Mouse (Mus musculus) heart, postnatal 14 days (tissue): ENCODE measurements around the gene Thap12. TPM values are rescaled to one million over a fixed set of nuclear protein-coding genes. Genes with fewer than 3 reads are reported as not detected.

Experiments used
- DNase-seq, 2 experiments: peaks; one replicate each; pipeline ENCODE4 v3.0.0; 2021 to 2022
- intact Hi-C: fragments of 180-260 bp; cut with DNase I; formaldehyde crosslinking; loops from one replicate; pipeline ENCODE4 v1.15.1; 2025
- long read RNA-seq, 2 experiments: library from polyadenylated mRNA; stranded (forward); transcript quantifications; one replicate each; pipeline ENCODE4 v2.0.0; 2021
- total RNA-seq, 2 experiments: library from RNA; stranded (reverse); gene quantifications; 2 replicates each; pipeline ENCODE4 v1.2.3; 2021

The Thap12 gene
- 10 to 100 TPM; 60.5 to 70.9 TPM for total RNA-seq
- long read RNA-seq, experiment 1, transcript Thap12-201 (5 exons, 3,723 nt) = major isoform, 45 of 71 reads
- long read RNA-seq, experiment 1, transcript Thap12-202 (6 exons, 1,123 nt) = minor isoform, 17 of 71 reads
- long read RNA-seq, experiment 1, partial matches to known transcripts = 0 of 71 reads
- long read RNA-seq, experiment 1, other reads (novel, unspliced or antisense) = 5 of 71 reads
- long read RNA-seq, experiment 2, transcript Thap12-201 (5 exons, 3,723 nt) = major isoform, 43 of 72 reads
- long read RNA-seq, experiment 2, transcript Thap12-202 (6 exons, 1,123 nt) = minor isoform, 16 of 72 reads
- long read RNA-seq, experiment 2, partial matches to known transcripts = 10 of 72 reads
- long read RNA-seq, experiment 2, other reads (novel, unspliced or antisense) = 2 of 72 reads

GRCm38 (mm10) chr7:98702283-98703240 is at the start of gene Thap12:
TSS of gene Thap12 (plus strand) at chr7:98703103.
- DNase-seq = peak; percentile 99 to 100
- intact Hi-C loops = loop anchor here (2.0 to 5.0 kb wide), 2 partner anchors 46 to 220 kb away; partner anchors contain the start of gene Emsy

GRCm38 (mm10) chr7:98655681-98656530 is 47.0 kb upstream of the Thap12 start:
- peak; percentile 76 to 84 for DNase-seq
- intact Hi-C loops = loop anchor here (2.0 kb wide), 1 partner anchor 47 kb away; the partner anchor contains the start of gene Thap12

GRCm38 (mm10) chr7:98656531-98657221 is 46.2 kb upstream of the Thap12 start, which contains the start of gene Emsy:
TSS of gene Emsy (minus strand) at chr7:98656783.
- peak; percentile 90 to 92 for DNase-seq
- intact Hi-C loops = loop anchor here (2.0 kb wide), 1 partner anchor 46 kb away; the partner anchor contains the start of gene Thap12

GRCm38 (mm10) chr7:98665166-98665565 is 37.7 kb upstream of the Thap12 start:
- intact Hi-C loops = no loop called here
- no peak for DNase-seq

GRCm38 (mm10) chr7:98665726-98666125 is 37.2 kb upstream of the Thap12 start:
- DNase-seq = no peak
- intact Hi-C loops = no loop called here

- no peak for DNase-seq
- intact Hi-C loops = no loop called here
Observed at GRCm38 (mm10) chr7:98667956-98668746, 34.8 kb upstream of the Thap12 start.

- intact Hi-C loops = no loop called here
- no peak for DNase-seq
Observed at GRCm38 (mm10) chr7:98670831-98671230, 32.1 kb upstream of the Thap12 start.

- intact Hi-C loops = no loop called here
- DNase-seq = no peak
Observed at GRCm38 (mm10) chr7:98671416-98671815, 31.5 kb upstream of the Thap12 start.

GRCm38 (mm10) chr7:98672241-98672955 is 30.5 kb upstream of the Thap12 start:
- DNase-seq = peak; percentile 63 to 72
- intact Hi-C loops = no loop called here

- no peak for DNase-seq
- intact Hi-C loops = no loop called here
Observed at GRCm38 (mm10) chr7:98674344-98674743, 28.6 kb upstream of the Thap12 start.

- intact Hi-C loops = no loop called here
- DNase-seq = no peak
Observed at GRCm38 (mm10) chr7:98677511-98677910, 25.4 kb upstream of the Thap12 start.

GRCm38 (mm10) chr7:98678441-98678840 is 24.5 kb upstream of the Thap12 start:
- intact Hi-C loops = no loop called here
- peak in 1 of 2 experiments; percentile 40 for DNase-seq

- DNase-seq = no peak
- intact Hi-C loops = no loop called here
Observed at GRCm38 (mm10) chr7:98680691-98681090, 22.2 kb upstream of the Thap12 start.

- intact Hi-C loops = no loop called here
- no peak for DNase-seq
Observed at GRCm38 (mm10) chr7:98682821-98683220, 20.1 kb upstream of the Thap12 start.

GRCm38 (mm10) chr7:98685895-98686294 is 17.0 kb upstream of the Thap12 start:
- intact Hi-C loops = no loop called here
- peak; percentile 29 to 46 for DNase-seq

GRCm38 (mm10) chr7:98690126-98690525 is 12.8 kb upstream of the Thap12 start:
- DNase-seq = no peak
- intact Hi-C loops = no loop called here

GRCm38 (mm10) chr7:98690831-98691230 is 12.1 kb upstream of the Thap12 start:
- intact Hi-C loops = no loop called here
- no peak for DNase-seq
